Mouse (Mus musculus): ENCODE measurements around the gene Map4. TPM values are rescaled to one million over a fixed set of nuclear protein-coding genes. Genes with fewer than 3 reads are reported as not detected.

Gene Map4
- total and polyA plus RNA-seq, 3 experiments, result 14.4 to 45.8 (median 28.9) TPM

DNA sequence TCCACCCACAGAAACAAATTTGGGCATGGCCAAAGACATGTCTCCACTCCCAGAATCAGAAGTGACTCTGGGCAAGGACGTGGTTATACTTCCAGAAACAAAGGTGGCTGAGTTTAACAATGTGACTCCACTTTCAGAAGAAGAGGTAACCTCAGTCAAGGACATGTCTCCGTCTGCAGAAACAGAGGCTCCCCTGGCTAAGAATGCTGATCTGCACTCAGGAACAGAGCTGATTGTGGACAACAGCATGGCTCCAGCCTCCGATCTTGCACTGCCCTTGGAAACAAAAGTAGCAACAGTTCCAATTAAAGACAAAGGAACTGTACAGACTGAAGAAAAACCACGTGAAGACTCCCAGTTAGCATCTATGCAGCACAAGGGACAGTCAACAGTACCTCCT is 103.8 kb downstream of the Map4 start:
- H3K4me3 ChIP-seq (replicated peaks in 1 of 3; ENCODE audit: low read depth in 2 of 3, low read length in 2 of 3, poor library complexity in 1 of 3), result no peak overlapping the region
- H3K9ac ChIP-seq (ENCODE audit: insufficient read depth, low read depth), result no peak overlapping the region
- in situ Hi-C loops (cut with MboI; ENCODE audit: low pct_ligation_motif_present, low pct_unique_long_range_greater_than_20kb, low sequenced_read_pairs), result no loop called here
- H3K36me3 ChIP-seq (replicated peaks in 1 of 2; ENCODE audit: control insufficient read depth in 1 of 2, insufficient read depth in 1 of 2, low read length in 1 of 2), result peaks cover 25 to 62% of the 10 kb centered on the region in 2 experiments
- no peaks in the 10 kb centered on the region for H3K27me3 ChIP-seq (replicated peaks)
- H3K4me2 ChIP-seq (ENCODE audit: insufficient read depth, low read depth, poor library complexity, severe bottlenecking), result no peak overlapping the region
- no peaks in the 10 kb centered on the region for H3K4me1 ChIP-seq (ENCODE audit: control insufficient read depth in 1 of 2, insufficient read depth in 2 of 2)
- no peaks in the 10 kb centered on the region; the same call in 1 of the 2 replicates for H3K79me2 ChIP-seq (replicated peaks; ENCODE audit: control insufficient read depth, extremely low read depth, insufficient read depth, poor library complexity, severe bottlenecking)
- TF ChIP-seq RAD21 (IDR thresholded peaks at IDR 0.05; ENCODE audit: low read depth, low read length), result no peak
- TF ChIP-seq HCFC1 (IDR thresholded peaks at IDR 0.05; ENCODE audit: low read depth, low read length), result no peak
- no peak for TF ChIP-seq E2F4 (IDR thresholded peaks at IDR 0.05; ENCODE audit: insufficient replicate concordance, low read depth, low read length)
- TF ChIP-seq MXI1 (IDR thresholded peaks at IDR 0.05; ENCODE audit: low read depth, low read length), result no peak
- TF ChIP-seq JUN (IDR thresholded peaks at IDR 0.05; ENCODE audit: insufficient read depth, low read depth, low read length), result no peak
- TF ChIP-seq MYC (IDR thresholded peaks at IDR 0.05; ENCODE audit: low read depth, low read length), result no peak
- TF ChIP-seq MAFK (IDR thresholded peaks at IDR 0.05; ENCODE audit: insufficient replicate concordance, low read length), result no peak
- TF ChIP-seq ELF1 (IDR thresholded peaks at IDR 0.05; ENCODE audit: low read depth, low read length), result no peak
- TF ChIP-seq SIN3A (IDR thresholded peaks at IDR 0.05; ENCODE audit: low read length), result no peak
- TF ChIP-seq NELFE (IDR thresholded peaks at IDR 0.05; ENCODE audit: low read depth, low read length), result no peak
- TF ChIP-seq PAX5 (IDR thresholded peaks at IDR 0.05; ENCODE audit: low read length), result no peak
- no peak for DNase-seq (ENCODE audit: extremely low read depth)
- dilution Hi-C loops (cut with MboI; ENCODE audit: extremely low pct_ligation_motif_present, extremely low pct_unique_long_range_greater_than_20kb, low sequenced_read_pairs), result no loop called here
- H3K27ac ChIP-seq (ENCODE audit: insufficient read depth, low read depth), result no peak overlapping the region
- H3K9me3 ChIP-seq (replicated peaks; ENCODE audit: low read length), result no peaks in the 10 kb centered on the region

DNA sequence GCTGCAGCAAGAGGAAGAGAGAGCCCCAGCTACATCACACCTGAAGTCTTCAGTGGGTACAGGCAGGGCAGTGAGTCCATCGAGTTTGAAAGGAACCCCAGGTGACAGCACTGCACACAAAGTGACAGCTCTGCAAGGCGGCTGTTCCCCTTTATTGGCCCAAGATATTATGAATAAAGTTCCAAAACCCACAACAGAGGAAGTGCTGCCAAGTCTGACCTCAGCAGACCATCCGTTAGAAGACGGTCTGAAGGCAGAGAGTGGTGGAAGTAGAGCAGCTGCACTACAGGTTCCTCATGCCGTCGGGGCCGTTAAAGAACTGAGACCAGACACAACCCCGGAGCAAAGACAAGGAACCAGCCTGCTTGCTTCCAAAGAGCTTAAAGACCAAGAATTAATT is 106.6 kb downstream of the Map4 start:
- no peak overlapping the region for H3K27ac ChIP-seq (ENCODE audit: insufficient read depth, low read depth)
- no peaks in the 10 kb centered on the region for H3K9me3 ChIP-seq (replicated peaks; ENCODE audit: low read length)

DNA sequence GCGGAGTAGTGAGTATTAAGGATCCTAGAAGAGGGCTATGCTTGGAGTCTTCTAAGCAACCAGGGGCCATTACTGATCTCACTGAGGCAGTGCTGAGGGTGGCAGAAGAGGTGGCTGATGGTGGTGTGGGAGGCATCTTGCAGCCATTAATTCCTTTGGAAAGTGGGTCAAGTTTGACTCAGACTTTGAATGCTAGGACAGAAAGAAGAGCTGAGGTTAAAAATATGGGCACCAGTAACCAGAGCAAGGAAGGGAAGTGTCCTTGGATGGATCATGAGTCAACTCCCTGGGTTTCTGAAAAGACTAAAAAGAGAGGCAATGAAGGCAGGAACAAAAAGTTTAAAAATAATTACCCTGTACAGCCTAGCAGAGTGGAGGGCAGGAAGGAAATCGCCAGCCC is 107.2 kb downstream of the Map4 start:
- Histone ChIP-seq H3K4me2 (ENCODE audit: insufficient read depth, low read depth, poor library complexity, severe bottlenecking) (no peak overlapping the region), H3K4me1 (ENCODE audit: control insufficient read depth in 1 of 2, insufficient read depth in 2 of 2) (no peaks in the 10 kb centered on the region), H3K79me2 (replicated peaks; ENCODE audit: control insufficient read depth, extremely low read depth, insufficient read depth, poor library complexity, severe bottlenecking) (no peaks in the 10 kb centered on the region; the same call in 1 of the 2 replicates), H3K27ac (ENCODE audit: insufficient read depth, low read depth) (no peak overlapping the region), H3K9ac (ENCODE audit: insufficient read depth, low read depth) (no peak overlapping the region), H3K36me3 (replicated peaks in 1 of 2; ENCODE audit: control insufficient read depth in 1 of 2, insufficient read depth in 1 of 2, low read length in 1 of 2) (peaks cover 29 to 73% of the 10 kb centered on the region in 2 experiments), H3K9me3 (replicated peaks; ENCODE audit: low read length) (no peaks in the 10 kb centered on the region), H3K27me3 (replicated peaks) (no peaks in the 10 kb centered on the region), H3K4me3 (replicated peaks in 1 of 3; ENCODE audit: low read depth in 2 of 3, low read length in 2 of 3, poor library complexity in 1 of 3) (no peak overlapping the region)
- in situ Hi-C loops (cut with MboI; ENCODE audit: low pct_ligation_motif_present, low pct_unique_long_range_greater_than_20kb, low sequenced_read_pairs), result no loop called here
- no peak for TF ChIP-seq JUN (IDR thresholded peaks at IDR 0.05; ENCODE audit: insufficient read depth, low read depth, low read length)
- dilution Hi-C loops (cut with MboI; ENCODE audit: extremely low pct_ligation_motif_present, extremely low pct_unique_long_range_greater_than_20kb, low sequenced_read_pairs), result no loop called here
- no peak for DNase-seq (ENCODE audit: extremely low read depth)

More for the DNA sequence above, 106.6 kb downstream of the Map4 start:
- Histone ChIP-seq H3K9ac (ENCODE audit: insufficient read depth, low read depth) (no peak overlapping the region), H3K4me3 (replicated peaks in 1 of 3; ENCODE audit: low read depth in 2 of 3, low read length in 2 of 3, poor library complexity in 1 of 3) (no peak overlapping the region), H3K4me2 (ENCODE audit: insufficient read depth, low read depth, poor library complexity, severe bottlenecking) (no peak overlapping the region), H3K36me3 (replicated peaks in 1 of 2; ENCODE audit: control insufficient read depth in 1 of 2, insufficient read depth in 1 of 2, low read length in 1 of 2) (peaks cover 29 to 71% of the 10 kb centered on the region in 2 experiments), H3K27me3 (replicated peaks) (no peaks in the 10 kb centered on the region), H3K79me2 (replicated peaks; ENCODE audit: control insufficient read depth, extremely low read depth, insufficient read depth, poor library complexity, severe bottlenecking) (no peaks in the 10 kb centered on the region; the same call in 1 of the 2 replicates), H3K4me1 (ENCODE audit: control insufficient read depth in 1 of 2, insufficient read depth in 2 of 2) (no peaks in the 10 kb centered on the region)
- DNase-seq (ENCODE audit: extremely low read depth), result no peak
- dilution Hi-C loops (cut with MboI; ENCODE audit: extremely low pct_ligation_motif_present, extremely low pct_unique_long_range_greater_than_20kb, low sequenced_read_pairs) (no loop called here), in situ Hi-C loops (cut with MboI; ENCODE audit: low pct_ligation_motif_present, low pct_unique_long_range_greater_than_20kb, low sequenced_read_pairs) (no loop called here)
- TF ChIP-seq KAT2A (IDR thresholded peaks at IDR 0.05; ENCODE audit: insufficient replicate concordance, low read length), result no peak
- no peak for TF ChIP-seq TBP (conservative IDR thresholded peaks at IDR 0.05; ENCODE audit: low read depth, low read length)
- no peak for TF ChIP-seq POLR2AphosphoS2 (IDR thresholded peaks at IDR 0.05; ENCODE audit: low read depth, low read length)
- no peak for TF ChIP-seq USF1 (IDR thresholded peaks at IDR 0.05; ENCODE audit: low read depth, low read length)
- TF ChIP-seq NELFE (IDR thresholded peaks at IDR 0.05; ENCODE audit: low read depth, low read length), result no peak

All from CH12.LX (cell line).